Mouse (Mus musculus): Measurements from ENCODE around the gene Kctd20.
A peak's percentile ranks its signal among the peaks of the same experiment; 100 is the strongest.

GRCm38 (mm10) chr17:28926866-28927635, 24.7 kb upstream of the Kctd20 start:
- TF ChIP-seq CTCF (IDR thresholded peaks at IDR 0.05; ENCODE audit: low read depth, low read length) (peak; percentile 91), POLR2A (IDR thresholded peaks at IDR 0.05; ENCODE audit: insufficient read depth, low read length) (no peak)

Data from ES-Bruce4 (cell line).